Mouse (Mus musculus): ENCODE data around the gene Cds1. TPM values are rescaled to one million over a fixed set of nuclear protein-coding genes. Genes with fewer than 3 reads are reported as not detected.

The Cds1 gene
- total RNA-seq (2021): 100 to 1,000 TPM in 1 of 2 experiments, 10 to 100 TPM in 1; 93.8 to 102 TPM
- long read RNA-seq, experiment 1, transcript Cds1-201 (13 exons, 3,924 nt): major isoform, 143 of 172 reads
- long read RNA-seq, experiment 1, partial matches to known transcripts: 5 of 172 reads
- long read RNA-seq, experiment 1, other reads (novel, unspliced or antisense): 24 of 172 reads
- long read RNA-seq, experiment 2, transcript Cds1-201 (13 exons, 3,924 nt): major isoform, 85 of 99 reads
- long read RNA-seq, experiment 2, partial matches to known transcripts: 1 of 99 reads
- long read RNA-seq, experiment 2, other reads (novel, unspliced or antisense): 13 of 99 reads

DNA sequence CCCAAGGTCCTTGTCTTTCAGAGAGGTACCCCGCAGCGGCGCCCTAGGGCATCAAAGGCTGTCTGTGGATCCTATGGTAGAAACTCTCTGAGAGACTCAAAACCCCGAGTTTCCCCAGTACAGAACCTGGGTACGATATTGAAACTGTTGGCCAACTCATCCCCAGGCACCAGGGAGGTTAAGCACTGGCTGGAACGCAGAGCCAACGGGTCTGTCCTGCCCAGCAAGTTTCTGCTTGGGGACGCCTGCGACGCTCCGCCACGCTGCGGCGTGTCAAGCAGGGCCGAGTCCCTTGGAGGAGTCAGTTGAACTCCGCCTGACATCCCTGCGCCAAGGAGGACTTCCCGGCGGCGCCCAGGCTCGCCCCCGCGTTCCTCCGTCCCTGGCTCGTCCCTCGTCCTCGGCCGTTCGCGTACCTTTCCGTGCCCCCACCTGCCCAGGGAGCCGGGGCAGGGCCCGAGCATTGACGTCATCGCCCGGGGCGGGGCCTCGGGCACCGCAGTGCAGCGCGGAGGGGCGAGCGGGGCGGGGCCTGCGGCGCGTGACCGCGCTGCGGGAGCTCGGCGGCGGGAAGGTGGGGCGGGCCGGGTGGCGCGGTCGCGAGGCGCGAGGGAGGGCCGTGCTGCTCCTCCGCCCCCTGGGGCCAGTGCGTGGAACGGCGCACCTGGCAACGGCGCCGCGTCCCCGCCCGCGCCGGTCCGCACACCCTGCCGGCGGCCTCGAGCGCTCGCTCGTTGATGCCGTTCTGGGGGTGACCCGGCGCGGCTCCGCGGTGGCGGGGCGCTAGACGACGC lies at the start of gene Cds1:
Gene Cds1, plus strand, starts transcription at position 577 of the 794 bp plus-strand sequence.
- DNase-seq (ENCODE audit: low spot score in 2 of 2): peak; percentile 85 to 90

GRCm38 (mm10) chr5:101724216-101724615 lies 40.7 kb upstream of the Cds1 start:
- DNase-seq (ENCODE audit: low spot score in 2 of 2): no peak

DNA sequence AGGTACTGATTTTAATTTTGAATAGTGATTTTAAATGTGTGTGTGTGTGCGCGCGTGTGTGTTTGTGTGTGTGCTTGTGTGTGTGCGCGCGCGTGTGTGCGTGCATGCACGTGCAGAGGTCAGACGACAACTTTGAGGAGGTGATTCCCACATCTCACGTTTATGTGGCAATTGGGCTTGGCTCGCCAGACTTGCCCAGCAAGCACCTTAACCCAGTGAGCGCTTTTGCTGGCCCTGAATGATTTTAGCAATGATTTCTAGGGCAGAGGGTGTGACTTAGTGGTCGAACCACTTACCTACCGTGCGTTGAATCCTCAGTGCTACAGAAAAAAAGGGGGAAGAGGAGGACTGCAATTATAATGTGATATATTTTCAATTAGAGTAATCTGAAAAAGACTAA lies 40.2 kb upstream of the Cds1 start:
- no peak for DNase-seq (ENCODE audit: low spot score in 2 of 2)

- DNase-seq (ENCODE audit: low spot score in 2 of 2): no peak
These were observed 39.2 kb upstream of the Cds1 start for GRCm38 (mm10) chr5:101725703-101726102.

DNA sequence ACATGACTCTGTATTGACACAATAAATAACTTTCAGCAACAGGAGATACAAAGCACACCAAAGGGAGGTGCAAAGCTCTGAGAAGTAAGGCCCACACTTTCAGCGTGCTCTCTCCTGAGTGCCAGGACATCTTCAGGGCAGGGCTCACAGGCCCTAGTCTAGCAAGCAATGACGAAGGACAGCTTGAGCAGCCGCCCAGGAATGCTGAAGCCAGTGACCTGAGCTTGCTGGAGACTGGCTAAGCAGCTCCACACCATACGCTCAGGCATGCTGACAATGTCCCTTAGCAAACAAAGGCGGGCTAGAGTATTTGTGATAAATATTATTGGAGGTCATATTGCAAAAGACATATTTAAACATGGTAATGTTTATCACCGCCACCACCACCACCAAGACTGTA lies 38.6 kb upstream of the Cds1 start:
- no peak for DNase-seq (ENCODE audit: low spot score in 2 of 2)

DNA sequence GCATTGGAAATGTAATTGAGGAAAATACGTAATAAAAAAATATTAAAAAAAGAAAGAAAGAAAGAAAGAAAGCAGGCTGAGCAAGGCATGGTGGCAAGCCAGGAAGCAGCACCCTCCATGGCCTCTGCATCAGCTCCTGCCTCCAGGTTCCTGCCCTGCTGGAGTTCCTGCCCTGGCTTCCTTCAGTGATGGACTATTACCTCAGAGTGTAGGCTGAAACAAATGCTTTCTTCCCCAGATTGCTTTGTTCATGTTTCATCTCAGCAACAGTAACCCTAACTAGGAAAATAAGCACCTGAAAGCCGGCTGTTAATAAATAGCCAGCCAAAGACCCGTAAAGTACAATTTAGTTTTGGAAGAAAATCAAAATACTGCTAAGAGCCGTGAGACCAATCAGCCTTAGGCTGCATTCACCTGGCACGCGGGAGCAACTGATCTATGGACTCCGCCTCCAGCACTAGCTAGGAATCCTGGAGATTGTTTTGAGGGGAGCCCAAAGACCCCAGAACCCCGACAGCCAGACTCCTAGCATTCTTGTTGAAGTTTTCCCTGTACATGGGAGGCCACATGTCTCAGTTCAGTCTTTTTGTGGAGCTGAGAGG lies 36.5 kb upstream of the Cds1 start:
- no peak for DNase-seq (ENCODE audit: low spot score in 2 of 2)

DNA sequence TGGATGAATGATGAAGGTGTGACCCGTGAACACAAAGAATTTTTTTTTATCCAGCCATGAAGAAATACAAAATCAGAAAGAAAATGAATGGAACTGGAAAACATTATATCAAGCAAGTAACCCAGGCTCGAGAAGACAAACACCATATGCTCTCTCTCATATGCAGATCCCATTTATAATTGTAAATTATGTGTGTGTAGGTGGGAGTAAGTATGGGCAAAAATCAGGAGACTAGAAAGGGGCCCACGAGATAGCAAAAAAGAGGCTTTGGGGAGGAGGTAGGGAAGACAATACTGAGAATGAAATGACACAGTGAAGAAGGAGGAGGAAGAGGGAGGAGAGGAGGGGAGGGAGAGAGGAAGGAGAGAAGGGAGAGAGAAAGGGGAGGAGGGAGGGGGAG lies 27.6 kb upstream of the Cds1 start:
- peak in 1 of 2 experiments; percentile 6 for DNase-seq (ENCODE audit: low spot score in 2 of 2)

GRCm38 (mm10) chr5:101740471-101741223 lies 24.3 kb upstream of the Cds1 start:
- DNase-seq (ENCODE audit: low spot score in 2 of 2): no peak

GRCm38 (mm10) chr5:101741224-101741591 lies 23.7 kb upstream of the Cds1 start:
- DNase-seq (ENCODE audit: low spot score in 2 of 2): no peak

DNA sequence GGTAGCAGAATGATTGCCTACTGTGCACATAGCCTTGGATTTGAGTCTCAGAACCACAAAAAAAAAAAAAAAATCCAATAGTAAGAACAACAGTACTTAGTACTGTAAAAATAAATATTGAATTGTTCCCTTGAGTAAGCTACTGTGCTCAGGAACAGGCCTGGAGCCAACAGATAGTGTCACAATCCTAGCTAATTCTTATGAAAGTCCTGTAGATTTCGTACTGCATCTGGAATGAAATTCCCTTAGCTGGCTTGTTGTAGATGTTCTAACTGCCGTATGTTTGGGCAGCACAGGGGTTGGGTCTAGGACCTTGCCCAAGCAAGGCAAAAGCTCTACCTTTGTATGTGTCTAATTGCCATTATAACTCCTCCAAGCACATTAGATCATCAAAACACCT lies 22.9 kb upstream of the Cds1 start:
- no peak for DNase-seq (ENCODE audit: low spot score in 2 of 2)

DNA sequence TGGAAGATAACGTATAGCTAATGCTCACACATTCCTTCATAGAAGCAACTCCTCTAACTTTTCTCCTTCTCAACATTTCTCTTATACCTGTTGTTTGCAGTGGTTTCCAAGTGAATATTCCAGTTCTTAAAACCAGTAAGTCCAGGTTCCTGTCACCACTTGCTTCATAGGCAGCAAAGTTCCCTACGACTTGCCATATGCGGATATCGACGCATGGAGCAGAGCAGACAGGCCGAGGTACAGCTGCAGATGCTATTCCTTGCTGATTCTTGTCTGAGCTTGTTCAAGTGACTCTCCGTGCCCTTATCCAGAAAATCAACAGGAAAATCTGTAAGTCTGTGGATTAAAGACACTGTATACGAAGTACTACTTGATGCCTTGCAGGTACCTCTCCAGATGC lies 22.5 kb upstream of the Cds1 start:
- DNase-seq (ENCODE audit: low spot score in 2 of 2): no peak

DNA sequence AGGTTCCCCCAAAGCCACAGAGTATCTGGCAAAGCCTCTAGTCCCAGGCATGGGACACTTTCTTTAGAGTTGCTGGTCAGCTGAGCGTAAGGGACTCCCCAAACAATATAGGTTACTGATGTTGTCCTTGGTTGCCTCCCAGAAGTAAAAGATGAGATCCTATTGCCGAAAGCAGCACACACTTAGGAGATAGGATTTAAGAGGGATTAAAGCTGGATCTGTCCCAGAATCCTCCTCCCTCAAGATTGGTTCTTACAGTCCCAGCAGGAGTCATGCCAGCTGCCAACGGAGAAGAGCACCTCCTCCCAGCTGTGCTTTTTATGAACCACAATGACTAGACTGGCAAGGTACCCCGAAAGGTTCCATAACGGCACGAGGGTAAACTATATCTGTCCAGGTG lies 20.0 kb upstream of the Cds1 start:
- DNase-seq (ENCODE audit: low spot score in 2 of 2): no peak

GRCm38 (mm10) chr5:101753680-101754079 lies 11.2 kb upstream of the Cds1 start:
- DNase-seq (ENCODE audit: low spot score in 2 of 2): no peak

DNA sequence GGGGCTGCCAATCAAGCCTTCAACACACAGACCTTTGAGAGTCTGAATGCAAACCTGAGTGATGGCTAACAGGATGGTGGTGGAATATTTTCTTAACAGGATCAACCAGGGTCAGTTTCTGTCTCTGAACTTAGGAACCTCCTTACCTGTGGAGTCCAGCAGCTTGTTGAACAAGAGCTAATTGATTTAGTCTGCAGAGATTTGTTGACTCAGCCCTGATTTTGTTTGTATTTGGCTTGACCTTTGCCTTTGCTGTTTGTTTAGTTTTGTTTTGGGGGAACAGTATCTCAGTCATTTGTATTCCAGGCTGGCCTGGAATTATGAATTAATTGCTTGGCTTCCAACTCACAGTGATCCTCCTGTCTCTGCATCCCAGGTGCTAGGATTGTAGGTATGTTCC lies 7.3 kb upstream of the Cds1 start:
- no peak for DNase-seq (ENCODE audit: low spot score in 2 of 2)

- peak in 1 of 2 experiments; percentile 41 for DNase-seq (ENCODE audit: low spot score in 2 of 2)
These were observed 3.2 kb upstream of the Cds1 start for GRCm38 (mm10) chr5:101761685-101762084.

DNA sequence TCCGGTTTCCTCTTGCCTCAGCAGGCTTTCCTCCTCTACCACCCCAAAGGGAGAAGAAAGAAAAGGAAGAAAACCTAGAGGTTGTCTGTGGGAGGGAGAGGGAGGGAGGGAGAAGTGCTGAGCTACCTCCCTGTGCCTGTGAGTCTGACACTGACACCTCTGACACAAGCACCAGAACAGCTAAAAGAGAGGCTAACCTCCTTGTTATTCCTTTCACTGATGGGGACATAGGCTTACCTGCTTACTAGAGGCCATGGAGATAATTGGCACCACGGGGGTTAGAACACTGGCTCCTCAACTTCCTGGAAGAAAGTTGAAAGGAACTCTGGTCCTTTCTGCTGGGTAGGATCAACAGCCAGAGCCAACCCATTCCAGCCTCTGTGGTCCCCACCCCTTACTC lies 1.4 kb upstream of the Cds1 start:
- DNase-seq (ENCODE audit: low spot score in 2 of 2): no peak

GRCm38 (mm10) chr5:101765390-101765901 lies 516 bp downstream of the Cds1 start:
- DNase-seq (ENCODE audit: low spot score in 2 of 2): peak in 1 of 2 experiments; percentile 29

GRCm38 (mm10) chr5:101766248-101766647 lies 1.3 kb downstream of the Cds1 start:
- no peak for DNase-seq (ENCODE audit: low spot score in 2 of 2)

DNA sequence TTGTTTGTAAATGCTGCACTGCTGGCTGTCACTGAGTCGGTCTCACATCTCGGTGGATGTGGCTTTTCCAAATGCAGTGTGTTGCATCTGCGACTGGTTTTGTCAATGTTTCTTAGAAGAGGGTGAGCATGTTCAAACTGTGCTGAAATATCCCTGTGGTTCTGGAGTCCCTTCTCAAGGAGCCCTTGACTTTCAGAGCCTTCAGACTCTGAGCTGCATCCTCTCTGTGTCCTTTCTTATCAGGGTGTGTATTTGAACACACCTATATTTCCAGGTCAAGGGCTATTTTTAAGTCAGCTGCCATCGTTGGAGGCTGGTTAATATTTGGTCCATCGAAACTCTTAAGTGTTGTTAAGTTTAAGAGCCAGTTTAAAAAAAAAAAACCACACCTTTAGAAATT lies 2.2 kb downstream of the Cds1 start:
- no peak for DNase-seq (ENCODE audit: low spot score in 2 of 2)

- no peak for DNase-seq (ENCODE audit: low spot score in 2 of 2)
These were observed 2.6 kb downstream of the Cds1 start for GRCm38 (mm10) chr5:101767486-101767885.

- DNase-seq (ENCODE audit: low spot score in 2 of 2): no peak
These were observed 3.6 kb downstream of the Cds1 start for GRCm38 (mm10) chr5:101768558-101768957.

Measured in left cerebral cortex, adult 18-20 months (tissue).